Mouse (Mus musculus): ENCODE measurements around the gene Hist2h2ac. TPM values are rescaled to one million over a fixed set of nuclear protein-coding genes. Genes with fewer than 3 reads are reported as not detected.

Hist2h2ac gene
- polyA plus RNA-seq, 1 experiment, result 7.3 TPM

GRCm38 (mm10) chr3:96234914-96235313 is 14.2 kb upstream of the Hist2h2ac start:
- peaks cover 3% of the 10 kb centered on the region; the same call in 1 of the 2 replicates for H3K4me1 ChIP-seq (ENCODE audit: control insufficient read depth, insufficient read depth, low read length)
- H3K4me3 ChIP-seq (ENCODE audit: control insufficient read depth, low read depth, low read length), result no peak overlapping the region
- no peak overlapping the region for H3K27ac ChIP-seq (ENCODE audit: control insufficient read depth, insufficient read depth, low read depth, low read length)
- no peaks in the 10 kb centered on the region for H3K27me3 ChIP-seq (ENCODE audit: control insufficient read depth, insufficient read depth, low read length)
- no peak for TF ChIP-seq CTCF (IDR thresholded peaks at IDR 0.05; ENCODE audit: control insufficient read depth, insufficient read depth, insufficient replicate concordance, low read depth, low read length)
- TF ChIP-seq POLR2A (IDR thresholded peaks at IDR 0.05; ENCODE audit: control insufficient read depth, low read depth, low read length), result no peak
- H3K36me3 ChIP-seq (ENCODE audit: control insufficient read depth, insufficient read depth, low read length), result no peaks in the 10 kb centered on the region

- Histone ChIP-seq H3K27me3 (ENCODE audit: control insufficient read depth, insufficient read depth, low read length) (no peaks in the 10 kb centered on the region), H3K4me3 (ENCODE audit: control insufficient read depth, low read depth, low read length) (no peak overlapping the region), H3K4me1 (ENCODE audit: control insufficient read depth, insufficient read depth, low read length) (no peaks in the 10 kb centered on the region), H3K27ac (ENCODE audit: control insufficient read depth, insufficient read depth, low read depth, low read length) (no peak overlapping the region; the same call in 1 of the 2 replicates), H3K36me3 (ENCODE audit: control insufficient read depth, insufficient read depth, low read length) (no peaks in the 10 kb centered on the region)
- TF ChIP-seq POLR2A (IDR thresholded peaks at IDR 0.05; ENCODE audit: control insufficient read depth, low read depth, low read length) (no peak), CTCF (IDR thresholded peaks at IDR 0.05; ENCODE audit: control insufficient read depth, insufficient read depth, insufficient replicate concordance, low read depth, low read length) (no peak)
Measured at GRCm38 (mm10) chr3:96231758-96232120, 11.1 kb upstream of the Hist2h2ac start.

GRCm38 (mm10) chr3:96230910-96231757 is 10.5 kb upstream of the Hist2h2ac start:
- TF ChIP-seq CTCF (IDR thresholded peaks at IDR 0.05; ENCODE audit: control insufficient read depth, insufficient read depth, insufficient replicate concordance, low read depth, low read length) (no peak), POLR2A (IDR thresholded peaks at IDR 0.05; ENCODE audit: control insufficient read depth, low read depth, low read length) (no peak)
- Histone ChIP-seq H3K4me3 (ENCODE audit: control insufficient read depth, low read depth, low read length) (no peak overlapping the region), H3K27ac (ENCODE audit: control insufficient read depth, insufficient read depth, low read depth, low read length) (peak overlapping the region; percentile 40; the same call in 1 of the 2 replicates), H3K4me1 (ENCODE audit: control insufficient read depth, insufficient read depth, low read length) (no peaks in the 10 kb centered on the region), H3K27me3 (ENCODE audit: control insufficient read depth, insufficient read depth, low read length) (no peaks in the 10 kb centered on the region), H3K36me3 (ENCODE audit: control insufficient read depth, insufficient read depth, low read length) (no peaks in the 10 kb centered on the region)

- TF ChIP-seq CTCF (IDR thresholded peaks at IDR 0.05; ENCODE audit: control insufficient read depth, insufficient read depth, insufficient replicate concordance, low read depth, low read length) (no peak), POLR2A (IDR thresholded peaks at IDR 0.05; ENCODE audit: control insufficient read depth, low read depth, low read length) (no peak)
- H3K36me3 ChIP-seq (ENCODE audit: control insufficient read depth, insufficient read depth, low read length), result no peaks in the 10 kb centered on the region
- no peak overlapping the region for H3K27ac ChIP-seq (ENCODE audit: control insufficient read depth, insufficient read depth, low read depth, low read length)
- H3K27me3 ChIP-seq (ENCODE audit: control insufficient read depth, insufficient read depth, low read length), result no peaks in the 10 kb centered on the region
- H3K4me1 ChIP-seq (ENCODE audit: control insufficient read depth, insufficient read depth, low read length), result no peaks in the 10 kb centered on the region
- H3K4me3 ChIP-seq (ENCODE audit: control insufficient read depth, low read depth, low read length), result no peak overlapping the region
Measured at GRCm38 (mm10) chr3:96230404-96230803, 9.7 kb upstream of the Hist2h2ac start.

GRCm38 (mm10) chr3:96228828-96229227 is 8.1 kb upstream of the Hist2h2ac start:
- no peak overlapping the region for H3K4me3 ChIP-seq (ENCODE audit: control insufficient read depth, low read depth, low read length)
- TF ChIP-seq CTCF (IDR thresholded peaks at IDR 0.05; ENCODE audit: control insufficient read depth, insufficient read depth, insufficient replicate concordance, low read depth, low read length) (no peak), POLR2A (IDR thresholded peaks at IDR 0.05; ENCODE audit: control insufficient read depth, low read depth, low read length) (no peak)
- no peaks in the 10 kb centered on the region for H3K36me3 ChIP-seq (ENCODE audit: control insufficient read depth, insufficient read depth, low read length)
- no peaks in the 10 kb centered on the region for H3K4me1 ChIP-seq (ENCODE audit: control insufficient read depth, insufficient read depth, low read length)
- no peak overlapping the region for H3K27ac ChIP-seq (ENCODE audit: control insufficient read depth, insufficient read depth, low read depth, low read length)
- H3K27me3 ChIP-seq (ENCODE audit: control insufficient read depth, insufficient read depth, low read length), result no peaks in the 10 kb centered on the region

- TF ChIP-seq POLR2A (IDR thresholded peaks at IDR 0.05; ENCODE audit: control insufficient read depth, low read depth, low read length) (no peak), CTCF (IDR thresholded peaks at IDR 0.05; ENCODE audit: control insufficient read depth, insufficient read depth, insufficient replicate concordance, low read depth, low read length) (no peak)
- H3K27me3 ChIP-seq (ENCODE audit: control insufficient read depth, insufficient read depth, low read length), result no peaks in the 10 kb centered on the region
- H3K27ac ChIP-seq (ENCODE audit: control insufficient read depth, insufficient read depth, low read depth, low read length), result no peak overlapping the region
- no peak overlapping the region for H3K4me3 ChIP-seq (ENCODE audit: control insufficient read depth, low read depth, low read length)
- no peaks in the 10 kb centered on the region for H3K4me1 ChIP-seq (ENCODE audit: control insufficient read depth, insufficient read depth, low read length)
- no peaks in the 10 kb centered on the region for H3K36me3 ChIP-seq (ENCODE audit: control insufficient read depth, insufficient read depth, low read length)
Measured at GRCm38 (mm10) chr3:96226695-96227648, 6.3 kb upstream of the Hist2h2ac start.

- TF ChIP-seq POLR2A (IDR thresholded peaks at IDR 0.05; ENCODE audit: control insufficient read depth, low read depth, low read length), result no peak
- no peak for TF ChIP-seq CTCF (IDR thresholded peaks at IDR 0.05; ENCODE audit: control insufficient read depth, insufficient read depth, insufficient replicate concordance, low read depth, low read length)
- Histone ChIP-seq H3K36me3 (ENCODE audit: control insufficient read depth, insufficient read depth, low read length) (no peaks in the 10 kb centered on the region), H3K27ac (ENCODE audit: control insufficient read depth, insufficient read depth, low read depth, low read length) (no peak overlapping the region), H3K4me1 (ENCODE audit: control insufficient read depth, insufficient read depth, low read length) (no peaks in the 10 kb centered on the region; the same call in 1 of the 2 replicates), H3K4me3 (ENCODE audit: control insufficient read depth, low read depth, low read length) (no peak overlapping the region), H3K27me3 (ENCODE audit: control insufficient read depth, insufficient read depth, low read length) (no peaks in the 10 kb centered on the region)
Measured at GRCm38 (mm10) chr3:96225421-96225820, 4.7 kb upstream of the Hist2h2ac start.
